Mouse (Mus musculus) bone marrow macrophage, adult 2 months (primary cell): ENCODE data around the gene Acot1. TPM values are rescaled to one million over a fixed set of nuclear protein-coding genes. Genes with fewer than 3 reads are reported as not detected.
"Not testable (repeated sequence)": the region's sequence is repeated elsewhere in the genome, so short reads cannot be mapped to it uniquely, and the experiment has no call there.

Source experiments
- H3K27ac ChIP-seq: 2 replicates; pipeline ENCODE4 v1.5.1; 2012; ENCODE audit warnings: low read depth, low read length; ENCODE audit not compliant: insufficient read depth
- H3K4me1 ChIP-seq: 2 replicates; pipeline ENCODE4 v1.6.1; 2012; ENCODE audit warnings: low read length; ENCODE audit not compliant: control insufficient read depth, insufficient read depth
- H3K4me3 ChIP-seq: 2 replicates; pipeline ENCODE4 v1.5.1; 2012; ENCODE audit warnings: mild to moderate bottlenecking, low read length, moderate library complexity; ENCODE audit not compliant: insufficient read depth
- CTCF ChIP-seq: IDR thresholded peaks from 2 replicates; pipeline ENCODE4 v1.5.1; 2012; ENCODE audit warnings: low read depth, mild to moderate bottlenecking, low read length, moderate library complexity
- POLR2A ChIP-seq: IDR thresholded peaks from 2 replicates; pipeline ENCODE4 v1.6.1; 2012; ENCODE audit warnings: mild to moderate bottlenecking, low read depth, low read length, borderline replicate concordance
- polyA plus RNA-seq: library from polyadenylated mRNA; stranded (reverse); fragments of >200 nt; gene quantifications from 2 replicates; pipeline ENCODE4 v1.2.4, GENCODE M21; 2012; ENCODE audit not compliant: missing spikeins, insufficient read depth, insufficient read length

Acot1 gene
- polyA plus RNA-seq, 1 experiment, result 13.0 TPM

GRCm38 (mm10) chr12:84042248-84042647 is 33.0 kb downstream of the Acot1 start:
- peaks cover 6% of the 10 kb centered on the region for H3K4me1 ChIP-seq
- no peak overlapping the region for H3K27ac ChIP-seq
- H3K4me3 ChIP-seq, result no peak overlapping the region
- TF ChIP-seq POLR2A (no peak), CTCF (no peak)

- TF ChIP-seq CTCF, result no peak
- TF ChIP-seq POLR2A, result no peak
- peaks cover 6% of the 10 kb centered on the region for H3K4me1 ChIP-seq
- no peak overlapping the region for H3K4me3 ChIP-seq
- no peak overlapping the region for H3K27ac ChIP-seq
Observed at GRCm38 (mm10) chr12:84044045-84044444, 34.8 kb downstream of the Acot1 start.

GRCm38 (mm10) chr12:84046906-84047305 is 37.6 kb downstream of the Acot1 start:
- Histone ChIP-seq H3K4me1 (peaks cover 6% of the 10 kb centered on the region), H3K27ac (no peak overlapping the region), H3K4me3 (no peak overlapping the region)
- no peak for TF ChIP-seq CTCF
- no peak for TF ChIP-seq POLR2A

- H3K4me3 ChIP-seq, H3K4me1 ChIP-seq, H3K27ac ChIP-seq: not testable (repeated sequence)
Observed at GRCm38 (mm10) chr12:84050744-84051143, 41.5 kb downstream of the Acot1 start.

GRCm38 (mm10) chr12:84051937-84052474 is 42.7 kb downstream of the Acot1 start, which contains the start of gene Acot3:
Acot3 (plus strand) TSS chr12:84052144.
- no peak within 1 kb of the TSS for H3K4me3 ChIP-seq
- peaks cover 3% of the 10 kb centered on the region; the same call in 1 of the 2 replicates for H3K4me1 ChIP-seq
- TF ChIP-seq CTCF (no peak), POLR2A (no peak)
- no peak within 1 kb of the TSS for H3K27ac ChIP-seq

- H3K4me1 ChIP-seq, result peaks cover 2% of the 10 kb centered on the region; the same call in 1 of the 2 replicates
- no peak for TF ChIP-seq POLR2A
- no peak for TF ChIP-seq CTCF
- H3K27ac ChIP-seq, result no peak overlapping the region
- no peak overlapping the region for H3K4me3 ChIP-seq
Observed at GRCm38 (mm10) chr12:84052609-84053008, 43.3 kb downstream of the Acot1 start.

GRCm38 (mm10) chr12:84053173-84053572 is 43.9 kb downstream of the Acot1 start:
- TF ChIP-seq CTCF, result no peak
- no peak for TF ChIP-seq POLR2A
- H3K4me1 ChIP-seq, result peaks cover 2% of the 10 kb centered on the region; the same call in 1 of the 2 replicates
- H3K4me3 ChIP-seq, result peak overlapping the region; percentile 52
- no peak overlapping the region for H3K27ac ChIP-seq

GRCm38 (mm10) chr12:84053679-84054391 is 44.5 kb downstream of the Acot1 start:
- peak overlapping the region; percentile 52 for H3K4me3 ChIP-seq
- peaks cover 2% of the 10 kb centered on the region; the same call in 1 of the 2 replicates for H3K4me1 ChIP-seq
- TF ChIP-seq CTCF (no peak), POLR2A (no peak)
- H3K27ac ChIP-seq, result no peak overlapping the region

- TF ChIP-seq POLR2A, result no peak
- TF ChIP-seq CTCF, result no peak
- H3K4me3 ChIP-seq, result no peak overlapping the region
- no peak overlapping the region for H3K27ac ChIP-seq
- no peaks in the 10 kb centered on the region for H3K4me1 ChIP-seq
Observed at GRCm38 (mm10) chr12:84060946-84061345, 51.7 kb downstream of the Acot1 start.

GRCm38 (mm10) chr12:84062336-84062735 is 53.0 kb downstream of the Acot1 start:
- Histone ChIP-seq H3K4me3 (no peak overlapping the region), H3K4me1 (no peaks in the 10 kb centered on the region)

More at GRCm38 (mm10) chr12:84062336-84062735, 53.0 kb downstream of the Acot1 start:
- no peak overlapping the region for H3K27ac ChIP-seq
- no peak for TF ChIP-seq CTCF
- no peak for TF ChIP-seq POLR2A
